Mouse (Mus musculus): ENCODE measurements at regions not wholly inside any gene's neighbourhood (a gene's known extent, or its start where the extent isn't known, plus 50 kb on each side); places are given as distances from the start of the nearest gene placed in this dataset.

DNA sequence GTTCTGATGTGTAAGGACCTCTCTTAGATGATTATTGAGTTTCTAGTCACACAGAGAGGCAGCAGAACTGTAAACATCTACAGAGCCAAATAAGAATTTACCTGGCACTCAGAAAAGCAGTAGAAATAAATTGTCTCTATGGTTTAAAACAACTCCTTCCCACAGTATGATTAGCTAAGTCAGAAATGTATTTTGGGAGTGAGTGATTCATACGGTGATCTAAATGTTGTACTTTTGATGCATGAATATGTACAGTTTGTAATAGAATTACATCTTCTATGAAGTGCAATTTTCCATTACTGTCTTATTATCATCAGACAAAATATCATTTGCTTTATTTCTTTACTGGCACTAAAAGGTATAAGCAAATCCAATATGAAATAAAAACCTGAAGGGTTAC lies 489.8 kb upstream of the Atp2b1 start:
- TF ChIP-seq CTCF (IDR thresholded peaks at IDR 0.05; ENCODE audit: low read depth) = no peak
- no peak for TF ChIP-seq EP300 (optimal IDR thresholded peaks at IDR 0.05)
